8 mouse cellular contexts compared by ENCODE assay signal in genomic region chr5:86066551-86066929, GRCm38 (mm10). TPM values are rescaled to one million over a fixed set of nuclear protein-coding genes. Genes with fewer than 3 reads are reported as not detected.
DNase-seq lines count a peak whose midpoint lies in the region; ATAC-seq and TF ChIP-seq lines count a peak whose summit lies in the region.

No protein-coding gene starts in this region.

- intact Hi-C loops in heart, adult 2 months (cut with DNase I), result loop anchor here (2.0 to 5.0 kb wide), 3 partner anchors 56 to 741 kb away; no protein-coding TSS in a partner anchor

- 1% methylated on average over 17 of the region's 17 CpGs for WGBS in embryonic facial prominence, embryonic 13.5 days
- under 1% methylated on average over 17 of the region's 17 CpGs for WGBS in heart, adult 2 months
- WGBS in limb, embryonic 13.5 days, result 1% methylated on average over 17 of the region's 17 CpGs
- WGBS in midbrain, embryonic 16.5 days, result 1% methylated on average over 17 of the region's 17 CpGs

- H3K27me3 ChIP-seq in embryonic facial prominence, embryonic 13.5 days, result no peaks in the 10 kb centered on the region
- H3K27me3 ChIP-seq in heart, adult 2 months (ENCODE audit: control insufficient read depth, insufficient read depth, low read length), result no peaks in the 10 kb centered on the region
- H3K27me3 ChIP-seq in limb, embryonic 13.5 days, result no peaks in the 10 kb centered on the region
- H3K27me3 ChIP-seq in midbrain, embryonic 16.5 days (ENCODE audit: control insufficient read depth, insufficient read depth, low read depth, low read length), result no peaks in the 10 kb centered on the region

- no peaks in the 10 kb centered on the region for H3K36me3 ChIP-seq in embryonic facial prominence, embryonic 13.5 days
- H3K36me3 ChIP-seq in heart, adult 2 months (ENCODE audit: control insufficient read depth, insufficient read depth, low read length), result no peaks in the 10 kb centered on the region
- H3K36me3 ChIP-seq in limb, embryonic 13.5 days, result no peaks in the 10 kb centered on the region
- no peaks in the 10 kb centered on the region for H3K36me3 ChIP-seq in midbrain, embryonic 16.5 days (ENCODE audit: control insufficient read depth, insufficient read depth, low read length)

- peak overlapping the region; percentile 67 for H3K9ac ChIP-seq in embryonic facial prominence, embryonic 13.5 days
- peak overlapping the region; percentile 51; the same call in 1 of the 2 replicates for H3K9ac ChIP-seq in heart, adult 2 months (ENCODE audit: low read depth, low read length)
- H3K9ac ChIP-seq in limb, embryonic 13.5 days, result peak overlapping the region; percentile 59
- peak overlapping the region; percentile 43; the same call in 1 of the 2 replicates for H3K9ac ChIP-seq in midbrain, embryonic 16.5 days (ENCODE audit: low read depth, low read length)

- H3K9me3 ChIP-seq in embryonic facial prominence, embryonic 13.5 days, result peaks cover 3% of the 10 kb centered on the region; the same call in 1 of the 2 replicates
- no peaks in the 10 kb centered on the region for H3K9me3 ChIP-seq in limb, embryonic 13.5 days
- H3K9me3 ChIP-seq in midbrain, embryonic 16.5 days (replicated peaks; ENCODE audit: control insufficient read depth, low read length, poor library complexity, severe bottlenecking), result no peaks in the 10 kb centered on the region

- DNase-seq in 3134 (ENCODE audit: extremely low read depth, insufficient read length, low spot score), result peak; percentile 76
- DNase-seq in adrenal gland, postnatal 36 days, result peak; percentile 89 to 92
- peak; percentile 88 to 91 for DNase-seq in heart, adult 2 months
- DNase-seq in kidney, adult 8-10 months, result peak; percentile 78 to 94
- DNase-seq in spleen, postnatal 10 days (ENCODE audit: low spot score in 2 of 2), result peak; percentile 88 to 93

- TF ChIP-seq POLR2A in heart, adult 2 months (IDR thresholded peaks at IDR 0.05; ENCODE audit: insufficient read depth, low read depth, low read length), result no peak

- 0 out of 2 replicates have a peak, but pooled peaks have one; percentile 45 for TF ChIP-seq EP300 in heart, adult 2 months (IDR thresholded peaks at IDR 0.05; ENCODE audit: insufficient read depth, low read depth, low read length)

- H3K4me3 ChIP-seq in embryonic facial prominence, embryonic 13.5 days, result peak overlapping the region; percentile 76
- H3K4me3 ChIP-seq in heart, adult 2 months, result peak overlapping the region; percentile 57
- H3K4me3 ChIP-seq in limb, embryonic 13.5 days, result peak overlapping the region; percentile 75
- H3K4me3 ChIP-seq in midbrain, embryonic 16.5 days (ENCODE audit: low read depth, low read length), result peak overlapping the region; percentile 72

- no peaks in the 10 kb centered on the region for H3K79me2 ChIP-seq in heart, adult 2 months (replicated peaks; ENCODE audit: control insufficient read depth, insufficient read depth, low read length)

- peak overlapping the region; percentile 64 for H3K4me2 ChIP-seq in embryonic facial prominence, embryonic 13.5 days
- H3K4me2 ChIP-seq in limb, embryonic 13.5 days (replicated peaks), result peak overlapping the region; percentile 69
- H3K4me2 ChIP-seq in midbrain, embryonic 16.5 days (ENCODE audit: low read length), result peak overlapping the region; percentile 68

- peaks cover 19% of the 10 kb centered on the region for H3K4me1 ChIP-seq in embryonic facial prominence, embryonic 13.5 days
- H3K4me1 ChIP-seq in heart, adult 2 months (ENCODE audit: control insufficient read depth, insufficient read depth, low read length), result no peaks in the 10 kb centered on the region; the same call in 1 of the 2 replicates
- H3K4me1 ChIP-seq in limb, embryonic 13.5 days, result peaks cover 22% of the 10 kb centered on the region
- H3K4me1 ChIP-seq in midbrain, embryonic 16.5 days (ENCODE audit: control insufficient read depth, insufficient read depth, low read length), result peaks cover 14% of the 10 kb centered on the region

- TF ChIP-seq CTCF in heart, adult 2 months (IDR thresholded peaks at IDR 0.05), result no peak; the same call in 1 of the 2 replicates

- H3K27ac ChIP-seq in embryonic facial prominence, embryonic 13.5 days, result peak overlapping the region; percentile 62; the same call in 1 of the 2 replicates
- peak overlapping the region; percentile 78 for H3K27ac ChIP-seq in heart, adult 2 months
- no peak overlapping the region for H3K27ac ChIP-seq in limb, embryonic 13.5 days
- H3K27ac ChIP-seq in midbrain, embryonic 16.5 days (ENCODE audit: low read length), result peak overlapping the region; percentile 90

- ATAC-seq in embryonic facial prominence, embryonic 13.5 days (ENCODE audit: insufficient number of reproducible peaks, insufficient read depth, low FRiP score, low TSS enrichment, low read depth), result 0 out of 2 replicates have a peak, but pooled peaks have one; percentile 41
- ATAC-seq in limb, embryonic 13.5 days (ENCODE audit: low FRiP score, low read depth), result peak; percentile 43
- peak; percentile 50 for ATAC-seq in midbrain, embryonic 16.5 days

RNA-seq across cellular contexts. Expression of gene Cenpc1, which starts 1.2 kb away (rescaled TPM):
- 10 to 100 TPM; 14.7 to 15.0 TPM for total RNA-seq in adrenal gland, postnatal 36 days (2021)
- 39.0 and 42.4 TPM in 2 replicates for polyA plus RNA-seq in embryonic facial prominence, embryonic 13.5 days (2015; fragmentation: Nextera tagmentation; extraction: Ambion mirVana)
- 1 to 10 TPM; 4.3 to 5.3 TPM for total RNA-seq in heart, adult 2 months (2021)
- 2.3 and 3.0 TPM in 2 replicates for polyA plus RNA-seq in heart, adult 2 months (2012; rRNA removed)
- 37.4 and 40.2 TPM in 2 replicates for polyA plus RNA-seq in limb, embryonic 13.5 days (2015; fragmentation: Nextera tagmentation; extraction: Ambion mirVana)
- polyA plus RNA-seq in midbrain, embryonic 16.5 days (2015; fragmentation: Nextera tagmentation; extraction: Ambion mirVana), result 33.2 and 37.8 TPM in 2 replicates

RNA-seq across cellular contexts. Expression of gene Stap1, which starts 5.0 kb away (rescaled TPM):
- total RNA-seq in adrenal gland, postnatal 36 days (2021), result under 1 TPM; 0.59 to 0.60 TPM
- 0.29 and 0.35 TPM in 2 replicates for polyA plus RNA-seq in embryonic facial prominence, embryonic 13.5 days (2015; fragmentation: Nextera tagmentation; extraction: Ambion mirVana)
- under 1 TPM; 0.64 to 0.68 TPM for total RNA-seq in heart, adult 2 months (2021)
- 0.56 and 0.57 TPM in 2 replicates for polyA plus RNA-seq in heart, adult 2 months (2012; rRNA removed)
- 0.29 and 0.49 TPM in 2 replicates for polyA plus RNA-seq in limb, embryonic 13.5 days (2015; fragmentation: Nextera tagmentation; extraction: Ambion mirVana)
- 0.53 and 0.59 TPM in 2 replicates for polyA plus RNA-seq in midbrain, embryonic 16.5 days (2015; fragmentation: Nextera tagmentation; extraction: Ambion mirVana)
